Mouse (Mus musculus): ENCODE data around the gene Dhodh.

- TF ChIP-seq CTCF (IDR thresholded peaks at IDR 0.05; ENCODE audit: control insufficient read depth, insufficient read depth, insufficient read length), result no peak
- TF ChIP-seq MYOD1 (IDR thresholded peaks at IDR 0.05; ENCODE audit: control insufficient read depth, insufficient read length, low read depth), result no peak
- no peak for TF ChIP-seq USF1 (IDR thresholded peaks at IDR 0.05; ENCODE audit: low read depth)
Measured at GRCm38 (mm10) chr8:109614243-109615210, 6.1 kb upstream of the Dhodh start, which contains the start of gene Pkd1l3.
